Mouse (Mus musculus) lung, postnatal 0 days (tissue): ENCODE results near the gene Syt13.

Experiments used
- CTCF ChIP-seq: IDR thresholded peaks from 2 replicates; pipeline ENCODE4 v1.5.1; 2016; ENCODE audit warnings: antibody characterized with exemption, mild to moderate bottlenecking
- EP300 ChIP-seq: IDR thresholded peaks from 2 replicates; pipeline ENCODE4 v1.6.1; 2016; ENCODE audit warnings: antibody characterized with exemption, mild to moderate bottlenecking, control low read depth

DNA sequence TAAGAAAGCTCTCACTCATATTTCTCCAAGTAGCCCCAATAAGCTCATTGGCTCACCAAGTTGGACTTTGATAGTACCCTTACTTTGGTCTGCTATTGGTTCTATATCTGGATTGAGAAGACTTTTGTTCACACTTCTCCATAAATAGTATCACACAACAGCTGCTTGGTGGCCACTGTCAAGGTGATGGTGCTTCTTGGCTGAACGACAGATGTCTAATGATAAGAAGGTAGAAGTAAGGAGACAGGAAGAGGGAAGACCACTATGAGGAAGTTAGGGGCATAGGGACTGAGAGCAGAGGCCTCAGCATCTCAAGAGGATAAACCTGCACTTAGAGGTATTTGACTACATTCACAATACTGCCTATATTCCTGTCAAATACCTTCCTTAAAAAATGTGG, 49.4 kb downstream of the Syt13 start:
- TF ChIP-seq EP300 (no peak), CTCF (no peak)
